Mouse (Mus musculus): ENCODE measurements around the gene Tom1. TPM values are rescaled to one million over a fixed set of nuclear protein-coding genes. Genes with fewer than 3 reads are reported as not detected.

Tom1 gene
- polyA plus RNA-seq, 1 experiment from 2014 or later, result 26.3 TPM

DNA sequence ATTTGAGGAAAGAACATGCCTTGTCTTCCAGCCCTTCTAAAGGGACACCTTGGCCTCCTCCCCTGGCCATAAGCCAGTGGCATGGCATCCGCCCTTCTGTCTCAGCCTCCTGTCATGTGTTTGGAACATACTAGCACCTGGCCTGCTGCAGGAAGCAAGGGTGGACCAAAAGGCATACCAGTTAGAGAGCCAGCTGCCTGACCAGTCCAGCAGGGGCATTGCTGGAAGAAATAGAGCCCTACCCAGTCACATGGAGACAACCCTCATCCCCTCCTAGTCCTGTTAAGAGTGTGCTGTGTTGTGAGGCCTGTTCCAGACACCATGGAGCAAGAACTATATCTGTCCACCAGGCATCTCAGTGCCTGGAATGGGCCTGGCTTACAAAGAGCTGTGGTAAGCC lies 12.8 kb downstream of the Tom1 start:
- H3K9ac ChIP-seq (replicated peaks; ENCODE audit: low read length), result no peak overlapping the region
- H3K9me3 ChIP-seq (replicated peaks; ENCODE audit: control insufficient read depth, low read length), result no peaks in the 10 kb centered on the region
- H3K4me3 ChIP-seq (ENCODE audit: low read depth, low read length), result no peak overlapping the region
- H3K4me2 ChIP-seq (ENCODE audit: low read depth, low read length), result no peak overlapping the region
- no peak overlapping the region for H3K27ac ChIP-seq (replicated peaks; ENCODE audit: low read depth, low read length)
- H3K4me1 ChIP-seq (ENCODE audit: control insufficient read depth, insufficient read depth, low read length), result no peaks in the 10 kb centered on the region
- ATAC-seq (replicated peaks; ENCODE audit: insufficient number of reproducible peaks, low FRiP score, low TSS enrichment, low read depth), result no peak
- WGBS, result 92% methylated on average over 1 of the region's 1 CpGs
- no peaks in the 10 kb centered on the region for H3K36me3 ChIP-seq (replicated peaks; ENCODE audit: control insufficient read depth, insufficient read depth, low read depth, low read length)
- no peak for DNase-seq (ENCODE audit: low spot score)
- H3K27me3 ChIP-seq (ENCODE audit: control insufficient read depth, insufficient read depth, low read length), result no peaks in the 10 kb centered on the region

- Histone ChIP-seq H3K36me3 (replicated peaks; ENCODE audit: control insufficient read depth, insufficient read depth, low read depth, low read length) (no peaks in the 10 kb centered on the region), H3K4me2 (ENCODE audit: low read depth, low read length) (no peak overlapping the region), H3K4me1 (ENCODE audit: control insufficient read depth, insufficient read depth, low read length) (no peaks in the 10 kb centered on the region), H3K27ac (replicated peaks; ENCODE audit: low read depth, low read length) (no peak overlapping the region), H3K9ac (replicated peaks; ENCODE audit: low read length) (no peak overlapping the region), H3K4me3 (ENCODE audit: low read depth, low read length) (no peak overlapping the region), H3K27me3 (ENCODE audit: control insufficient read depth, insufficient read depth, low read length) (no peaks in the 10 kb centered on the region), H3K9me3 (replicated peaks; ENCODE audit: control insufficient read depth, low read length) (no peaks in the 10 kb centered on the region)
- DNase-seq (ENCODE audit: low spot score) (no peak), ATAC-seq (replicated peaks; ENCODE audit: insufficient number of reproducible peaks, low FRiP score, low TSS enrichment, low read depth) (no peak)
- 91% methylated on average over 3 of the region's 3 CpGs for WGBS
Observed at GRCm38 (mm10) chr8:75047784-75048183, 14.3 kb downstream of the Tom1 start.

- Histone ChIP-seq H3K4me2 (ENCODE audit: low read depth, low read length) (no peak overlapping the region), H3K9ac (replicated peaks; ENCODE audit: low read length) (no peak overlapping the region), H3K27me3 (ENCODE audit: control insufficient read depth, insufficient read depth, low read length) (no peaks in the 10 kb centered on the region), H3K9me3 (replicated peaks; ENCODE audit: control insufficient read depth, low read length) (no peaks in the 10 kb centered on the region), H3K4me1 (ENCODE audit: control insufficient read depth, insufficient read depth, low read length) (no peaks in the 10 kb centered on the region), H3K36me3 (replicated peaks; ENCODE audit: control insufficient read depth, insufficient read depth, low read depth, low read length) (no peaks in the 10 kb centered on the region), H3K4me3 (ENCODE audit: low read depth, low read length) (no peak overlapping the region), H3K27ac (replicated peaks; ENCODE audit: low read depth, low read length) (no peak overlapping the region)
- WGBS, result 94% methylated on average over 4 of the region's 4 CpGs
- ATAC-seq (replicated peaks; ENCODE audit: insufficient number of reproducible peaks, low FRiP score, low TSS enrichment, low read depth) (no peak), DNase-seq (ENCODE audit: low spot score) (no peak)
Observed at GRCm38 (mm10) chr8:75053342-75053741, 19.8 kb downstream of the Tom1 start.

- 96% methylated on average over 2 of the region's 2 CpGs for WGBS
- Histone ChIP-seq H3K4me3 (ENCODE audit: low read depth, low read length) (no peak overlapping the region), H3K4me2 (ENCODE audit: low read depth, low read length) (no peak overlapping the region), H3K27ac (replicated peaks; ENCODE audit: low read depth, low read length) (no peak overlapping the region), H3K9ac (replicated peaks; ENCODE audit: low read length) (no peak overlapping the region), H3K27me3 (ENCODE audit: control insufficient read depth, insufficient read depth, low read length) (no peaks in the 10 kb centered on the region), H3K36me3 (replicated peaks; ENCODE audit: control insufficient read depth, insufficient read depth, low read depth, low read length) (no peaks in the 10 kb centered on the region), H3K4me1 (ENCODE audit: control insufficient read depth, insufficient read depth, low read length) (no peaks in the 10 kb centered on the region), H3K9me3 (replicated peaks; ENCODE audit: control insufficient read depth, low read length) (no peaks in the 10 kb centered on the region)
- no peak for DNase-seq (ENCODE audit: low spot score)
- ATAC-seq (replicated peaks; ENCODE audit: insufficient number of reproducible peaks, low FRiP score, low TSS enrichment, low read depth), result no peak
Observed at GRCm38 (mm10) chr8:75055673-75056072, 22.2 kb downstream of the Tom1 start.

DNA sequence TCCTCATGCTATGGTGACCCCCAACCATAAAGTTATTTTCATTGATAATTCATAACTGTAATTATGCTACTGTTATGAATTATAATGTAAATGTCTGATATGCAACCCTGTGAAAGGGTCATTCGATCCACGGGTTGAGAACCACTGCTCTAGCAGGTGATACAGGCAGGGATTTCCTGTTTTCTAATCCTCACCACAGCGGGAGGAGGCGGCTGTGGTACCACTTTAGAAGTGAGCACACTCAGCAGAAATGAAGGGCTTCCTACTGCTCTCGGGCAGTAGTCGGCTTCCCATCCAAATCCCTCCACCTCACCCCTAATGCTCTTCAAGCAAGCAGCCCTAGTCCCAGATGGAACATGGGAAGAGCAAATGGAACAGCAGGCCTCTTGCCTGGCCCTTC lies 26.5 kb downstream of the Tom1 start:
- ATAC-seq (replicated peaks; ENCODE audit: insufficient number of reproducible peaks, low FRiP score, low TSS enrichment, low read depth) (no peak), DNase-seq (ENCODE audit: low spot score) (no peak)
- no peaks in the 10 kb centered on the region for H3K36me3 ChIP-seq (replicated peaks; ENCODE audit: control insufficient read depth, insufficient read depth, low read depth, low read length)
- H3K4me3 ChIP-seq (ENCODE audit: low read depth, low read length), result no peak overlapping the region
- no peaks in the 10 kb centered on the region for H3K9me3 ChIP-seq (replicated peaks; ENCODE audit: control insufficient read depth, low read length)
- H3K4me2 ChIP-seq (ENCODE audit: low read depth, low read length), result no peak overlapping the region
- no peaks in the 10 kb centered on the region for H3K27me3 ChIP-seq (ENCODE audit: control insufficient read depth, insufficient read depth, low read length)
- WGBS, result 81% methylated on average over 6 of the region's 6 CpGs
- H3K27ac ChIP-seq (replicated peaks; ENCODE audit: low read depth, low read length), result no peak overlapping the region
- no peaks in the 10 kb centered on the region for H3K4me1 ChIP-seq (ENCODE audit: control insufficient read depth, insufficient read depth, low read length)
- no peak overlapping the region for H3K9ac ChIP-seq (replicated peaks; ENCODE audit: low read length)

DNA sequence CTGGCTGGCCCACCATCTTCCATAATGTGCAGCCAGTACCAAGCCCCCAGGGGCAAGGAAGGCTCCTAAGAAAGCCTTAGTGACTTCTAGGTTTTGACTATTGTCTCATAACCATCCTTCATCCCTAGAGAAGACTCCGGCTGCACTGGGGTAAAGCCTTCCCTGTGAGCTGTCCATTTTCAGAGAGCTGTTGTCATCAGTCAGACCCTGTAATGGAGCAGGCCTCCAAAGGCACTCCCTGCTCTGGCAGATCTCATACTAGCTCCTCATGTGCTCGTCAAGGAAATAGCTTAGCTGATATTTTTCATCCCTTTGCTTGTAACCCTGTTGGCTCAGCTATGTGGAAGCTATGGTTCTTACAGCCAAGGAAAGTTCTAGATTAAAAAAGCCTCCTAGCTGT lies 27.3 kb downstream of the Tom1 start:
- no peak for DNase-seq (ENCODE audit: low spot score)
- Histone ChIP-seq H3K36me3 (replicated peaks; ENCODE audit: control insufficient read depth, insufficient read depth, low read depth, low read length) (no peaks in the 10 kb centered on the region), H3K4me1 (ENCODE audit: control insufficient read depth, insufficient read depth, low read length) (no peaks in the 10 kb centered on the region), H3K9ac (replicated peaks; ENCODE audit: low read length) (no peak overlapping the region), H3K27ac (replicated peaks; ENCODE audit: low read depth, low read length) (no peak overlapping the region), H3K4me3 (ENCODE audit: low read depth, low read length) (no peak overlapping the region), H3K4me2 (ENCODE audit: low read depth, low read length) (no peak overlapping the region), H3K9me3 (replicated peaks; ENCODE audit: control insufficient read depth, low read length) (no peaks in the 10 kb centered on the region), H3K27me3 (ENCODE audit: control insufficient read depth, insufficient read depth, low read length) (no peaks in the 10 kb centered on the region)
- WGBS, result 72% methylated on average over 2 of the region's 2 CpGs
- ATAC-seq (replicated peaks; ENCODE audit: insufficient number of reproducible peaks, low FRiP score, low TSS enrichment, low read depth), result no peak

- no peak overlapping the region for H3K4me3 ChIP-seq (ENCODE audit: low read depth, low read length)
- ATAC-seq (replicated peaks; ENCODE audit: insufficient number of reproducible peaks, low FRiP score, low TSS enrichment, low read depth) (no peak), DNase-seq (ENCODE audit: low spot score) (no peak)
- H3K27me3 ChIP-seq (ENCODE audit: control insufficient read depth, insufficient read depth, low read length), result no peaks in the 10 kb centered on the region
- H3K36me3 ChIP-seq (replicated peaks; ENCODE audit: control insufficient read depth, insufficient read depth, low read depth, low read length), result no peaks in the 10 kb centered on the region
- no peaks in the 10 kb centered on the region for H3K9me3 ChIP-seq (replicated peaks; ENCODE audit: control insufficient read depth, low read length)
- H3K4me1 ChIP-seq (ENCODE audit: control insufficient read depth, insufficient read depth, low read length), result no peaks in the 10 kb centered on the region
- H3K27ac ChIP-seq (replicated peaks; ENCODE audit: low read depth, low read length), result no peak overlapping the region
- 69% methylated on average over 3 of the region's 3 CpGs for WGBS
- H3K9ac ChIP-seq (replicated peaks; ENCODE audit: low read length), result no peak overlapping the region
- no peak overlapping the region for H3K4me2 ChIP-seq (ENCODE audit: low read depth, low read length)
Observed at GRCm38 (mm10) chr8:75063290-75063689, 29.8 kb downstream of the Tom1 start.

DNA sequence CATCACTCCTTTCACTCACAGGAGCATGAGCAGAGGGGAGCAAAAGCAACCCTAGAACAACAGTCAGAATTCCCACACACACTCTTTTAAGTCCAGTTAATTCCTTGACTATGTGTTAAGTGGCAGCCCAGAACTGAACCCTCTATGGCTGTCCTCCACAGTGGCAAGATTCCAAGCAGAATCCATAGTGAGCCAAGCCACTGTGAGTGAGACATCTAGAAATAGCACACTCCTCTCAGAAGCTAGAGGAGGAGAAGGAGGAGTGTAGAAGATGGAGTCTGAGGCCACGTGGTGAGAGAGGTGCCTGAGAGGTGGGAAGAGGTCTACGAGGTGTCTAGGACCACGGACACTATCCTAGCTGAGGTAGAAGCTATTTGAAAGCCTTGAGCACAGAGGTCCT lies 31.3 kb downstream of the Tom1 start:
- Histone ChIP-seq H3K4me3 (ENCODE audit: low read depth, low read length) (no peak overlapping the region), H3K27ac (replicated peaks; ENCODE audit: low read depth, low read length) (no peak overlapping the region), H3K27me3 (ENCODE audit: control insufficient read depth, insufficient read depth, low read length) (no peaks in the 10 kb centered on the region), H3K9ac (replicated peaks; ENCODE audit: low read length) (no peak overlapping the region), H3K9me3 (replicated peaks; ENCODE audit: control insufficient read depth, low read length) (no peaks in the 10 kb centered on the region), H3K4me1 (ENCODE audit: control insufficient read depth, insufficient read depth, low read length) (no peaks in the 10 kb centered on the region), H3K36me3 (replicated peaks; ENCODE audit: control insufficient read depth, insufficient read depth, low read depth, low read length) (no peaks in the 10 kb centered on the region), H3K4me2 (ENCODE audit: low read depth, low read length) (no peak overlapping the region)
- ATAC-seq (replicated peaks; ENCODE audit: insufficient number of reproducible peaks, low FRiP score, low TSS enrichment, low read depth) (no peak), DNase-seq (ENCODE audit: low spot score) (no peak)
- 81% methylated on average over 3 of the region's 3 CpGs for WGBS
